Mouse (Mus musculus) limb, embryonic 14.5 days (tissue): Measurements from ENCODE around the gene Kcnip1. TPM values are rescaled to one million over a fixed set of nuclear protein-coding genes. Genes with fewer than 3 reads are reported as not detected.

Source experiments
- ATAC-seq: fragments of 200-750 bp; cut with Nextera tagmentation; 2 replicates; pipeline ENCODE4 v1.8.0; 2017; ENCODE audit warnings: low read depth, moderate number of reproducible peaks, moderate TSS enrichment; ENCODE audit not compliant: low FRiP score
- DNase-seq: peaks from one replicate; pipeline ENCODE4 v3.0.0-alpha.2; 2015; ENCODE audit warnings: low spot score
- H3K27ac ChIP-seq: fragments of 300-500 bp; sonication (generic); replicated peaks from 2 replicates; pipeline ENCODE4 v1.5.1; 2014; ENCODE audit warnings: low read depth, mild to moderate bottlenecking, low read length, moderate library complexity, mixed read lengths
- H3K27me3 ChIP-seq: fragments of 300-500 bp; sonication (generic); 2 replicates; pipeline ENCODE4 v1.6.1; 2014; ENCODE audit warnings: low read length, mixed read lengths; ENCODE audit not compliant: control insufficient read depth, insufficient read depth
- H3K36me3 ChIP-seq: fragments of 300-500 bp; sonication (generic); 2 replicates; pipeline ENCODE4 v1.6.1; 2014; ENCODE audit warnings: mild to moderate bottlenecking, low read length, moderate library complexity, mixed read lengths; ENCODE audit not compliant: control insufficient read depth, insufficient read depth
- H3K4me1 ChIP-seq: fragments of 300-500 bp; sonication (generic); 2 replicates; pipeline ENCODE4 v1.6.1; 2014; ENCODE audit warnings: antibody characterized with exemption, low read length, mixed read lengths; ENCODE audit not compliant: control insufficient read depth, insufficient read depth
- H3K4me2 ChIP-seq: fragments of 300-500 bp; sonication (generic); replicated peaks from 2 replicates; pipeline ENCODE4 v1.6.1; 2014; ENCODE audit warnings: low read depth, mild to moderate bottlenecking, low read length, moderate library complexity; ENCODE audit not compliant: severe bottlenecking
- H3K4me3 ChIP-seq: fragments of 300-500 bp; sonication (generic); replicated peaks from 2 replicates; pipeline ENCODE4 v1.5.1; 2014; ENCODE audit warnings: low read length
- H3K9ac ChIP-seq: fragments of 300-500 bp; sonication (generic); 2 replicates; pipeline ENCODE4 v1.6.1; 2014; ENCODE audit warnings: mild to moderate bottlenecking, low read depth, low read length, moderate library complexity; ENCODE audit not compliant: severe bottlenecking
- H3K9me3 ChIP-seq: fragments of 300-500 bp; sonication (generic); 2 replicates; pipeline ENCODE4 v1.6.1; 2016; ENCODE audit warnings: low read length; ENCODE audit not compliant: control insufficient read depth
- POLR2A ChIP-seq: fragments of 200-500 bp; IDR thresholded peaks from 2 replicates; pipeline ENCODE4 v1.8.0; 2012; ENCODE audit warnings: inconsistent platforms, mild to moderate bottlenecking, moderate library complexity, borderline replicate concordance; ENCODE audit not compliant: insufficient read depth, insufficient read length; ENCODE audit errors: extremely low read depth
- WGBS: fragments of 180-500 bp; shearing (Covaris S2); extraction: QIAGEN DNeasy Blood & Tissue Kit; methylation state at CpG from one replicate; pipeline ENCODE4 v1.1.7; 2014; 5-methylcytosine and 5-hydroxymethylcytosine counted together
- polyA plus RNA-seq, 2 experiments: library from polyadenylated mRNA; depleted of rRNA in 1 of 2; stranded (reverse) in 1 of 2; unstranded in 1 of 2; fragments of >200 nt; fragmentation: Nextera tagmentation in 1 of 2; extraction: Ambion mirVana in 1 of 2; gene quantifications; 2 replicates each; pipeline versions ENCODE4 v1.2.1 to v1.2.3; 2012 to 2014

The Kcnip1 gene
- polyA plus RNA-seq, 2 experiments, result 3.4 to 5.0 TPM

DNA sequence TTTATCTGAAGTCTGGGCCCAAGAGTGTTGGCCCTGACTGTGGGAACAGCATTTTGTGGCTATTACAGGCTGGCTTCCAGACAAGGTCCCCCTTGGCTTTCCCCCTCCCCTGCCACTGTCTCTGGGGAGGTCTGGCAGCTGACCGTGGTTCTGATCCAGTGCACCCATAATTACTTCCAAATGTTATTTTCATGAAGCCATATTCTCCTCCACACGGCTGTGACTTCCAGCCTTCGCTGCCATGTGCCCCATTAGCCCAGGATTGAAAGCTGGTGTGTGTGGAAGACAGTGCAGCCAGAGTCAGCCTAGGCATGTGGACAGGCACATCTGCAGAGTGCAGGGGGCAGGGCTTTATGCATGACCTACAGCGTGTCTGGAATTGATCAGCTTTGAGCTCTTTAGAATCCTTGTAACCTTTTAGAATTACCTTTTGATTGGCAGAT, 240.5 kb downstream of the Kcnip1 start:
- Histone ChIP-seq H3K9ac (no peak overlapping the region), H3K4me2 (no peak overlapping the region), H3K4me1 (no peaks in the 10 kb centered on the region), H3K9me3 (no peaks in the 10 kb centered on the region), H3K27ac (no peak overlapping the region), H3K36me3 (no peaks in the 10 kb centered on the region), H3K27me3 (no peaks in the 10 kb centered on the region), H3K4me3 (no peak overlapping the region)
- ATAC-seq (no peak), DNase-seq (no peak)
- WGBS, result 16% methylated on average over 4 of the region's 4 CpGs
- no peak for TF ChIP-seq POLR2A

DNA sequence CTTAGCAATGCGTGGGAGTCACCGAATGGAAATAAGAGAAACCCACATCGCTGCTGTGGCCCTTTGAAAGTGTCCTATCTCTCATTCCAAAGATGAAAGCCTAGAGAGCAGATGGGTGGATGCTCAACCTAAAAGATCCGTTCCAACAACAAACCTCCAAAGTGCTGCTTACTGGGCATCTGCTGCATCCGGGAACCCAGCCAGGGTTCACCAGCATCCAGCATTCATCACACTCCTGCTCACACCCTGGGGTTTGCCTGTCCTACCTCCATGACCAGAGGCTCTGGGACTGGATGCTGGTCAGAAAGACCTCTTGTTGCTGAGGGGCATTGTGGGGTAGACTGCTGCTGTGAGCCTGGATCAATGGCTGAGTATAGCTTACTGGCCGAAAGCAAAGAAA, 241.4 kb downstream of the Kcnip1 start:
- no peak overlapping the region for H3K27ac ChIP-seq
- no peaks in the 10 kb centered on the region for H3K27me3 ChIP-seq
- no peaks in the 10 kb centered on the region for H3K4me1 ChIP-seq
- DNase-seq, result no peak
- H3K36me3 ChIP-seq, result no peaks in the 10 kb centered on the region
- H3K9ac ChIP-seq, result no peak overlapping the region
- H3K4me2 ChIP-seq, result no peak overlapping the region
- 87% methylated on average over 6 of the region's 6 CpGs for WGBS
- H3K4me3 ChIP-seq, result no peak overlapping the region
- no peaks in the 10 kb centered on the region for H3K9me3 ChIP-seq
- no peak for ATAC-seq
- TF ChIP-seq POLR2A, result no peak

DNA sequence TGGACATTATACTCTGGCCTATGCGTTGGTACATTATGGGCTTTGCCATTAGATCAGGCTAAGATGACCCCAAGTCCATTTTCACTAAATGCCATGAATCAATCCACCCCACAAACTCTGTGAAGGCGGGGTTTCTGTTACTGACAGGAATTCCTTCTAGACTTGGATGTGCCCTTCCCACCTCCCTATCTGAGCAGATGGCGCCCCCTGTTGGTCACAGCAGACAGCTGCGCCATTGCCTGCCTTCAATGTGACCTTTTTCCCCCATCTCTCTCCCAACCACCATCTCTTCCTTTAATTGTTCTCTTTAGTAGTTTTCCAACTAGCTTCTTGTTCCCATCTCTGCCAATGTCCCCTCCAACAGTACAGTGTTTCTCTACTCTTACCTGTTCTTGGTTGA, 243.0 kb downstream of the Kcnip1 start:
- ATAC-seq, result no peak
- DNase-seq, result no peak
- WGBS, result 81% methylated on average over 4 of the region's 4 CpGs
- no peaks in the 10 kb centered on the region for H3K27me3 ChIP-seq
- H3K4me1 ChIP-seq, result no peaks in the 10 kb centered on the region
- no peak overlapping the region for H3K4me3 ChIP-seq
- TF ChIP-seq POLR2A, result no peak
- no peaks in the 10 kb centered on the region for H3K36me3 ChIP-seq
- H3K9me3 ChIP-seq, result no peaks in the 10 kb centered on the region
- H3K4me2 ChIP-seq, result no peak overlapping the region
- no peak overlapping the region for H3K9ac ChIP-seq
- H3K27ac ChIP-seq, result no peak overlapping the region

DNA sequence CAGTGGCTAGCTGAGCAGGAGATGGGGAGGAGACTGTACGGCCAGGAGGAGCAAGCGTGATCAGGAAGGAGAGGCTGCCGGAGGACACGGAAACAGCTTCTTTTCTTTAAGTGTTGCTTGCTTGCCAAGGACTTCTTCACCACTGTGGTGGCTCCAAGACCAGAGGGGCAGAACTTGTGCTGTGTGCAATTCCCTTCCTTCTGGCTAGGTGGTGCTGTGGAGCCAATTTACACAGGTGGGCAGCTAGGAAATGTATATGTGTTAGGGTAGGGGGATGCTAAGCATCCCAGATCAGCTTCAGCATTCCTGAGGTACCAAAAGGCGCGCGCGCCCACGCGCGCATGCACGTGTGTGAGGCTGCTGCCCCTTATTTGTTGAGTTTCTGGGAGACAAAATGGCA, 243.5 kb downstream of the Kcnip1 start:
- H3K36me3 ChIP-seq, result no peaks in the 10 kb centered on the region
- DNase-seq (no peak), ATAC-seq (no peak)
- no peaks in the 10 kb centered on the region for H3K27me3 ChIP-seq
- no peak for TF ChIP-seq POLR2A
- no peaks in the 10 kb centered on the region for H3K9me3 ChIP-seq
- H3K27ac ChIP-seq, result no peak overlapping the region
- no peak overlapping the region for H3K4me2 ChIP-seq
- 95% methylated on average over 12 of the region's 12 CpGs for WGBS
- H3K9ac ChIP-seq, result no peak overlapping the region
- H3K4me1 ChIP-seq, result no peaks in the 10 kb centered on the region
- no peak overlapping the region for H3K4me3 ChIP-seq

DNA sequence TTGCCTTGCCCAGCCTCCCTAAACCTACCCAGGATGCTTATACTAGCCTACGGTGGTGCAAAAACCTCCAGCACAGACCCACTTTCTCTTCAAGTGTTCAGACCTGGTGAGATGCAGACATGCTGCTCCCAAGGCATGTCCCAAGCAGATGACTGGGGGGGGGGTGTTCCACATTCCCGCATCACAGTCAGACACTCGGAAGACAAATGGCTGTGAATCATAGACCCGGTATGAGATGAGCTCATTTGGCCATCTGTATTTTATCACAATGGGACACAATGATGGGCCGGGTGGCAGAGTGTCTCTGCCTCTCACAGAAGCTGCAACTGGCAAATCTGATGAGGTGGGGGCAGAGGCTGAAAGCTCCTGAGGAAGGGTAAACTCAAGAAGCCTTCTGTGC, 244.2 kb downstream of the Kcnip1 start:
- no peak overlapping the region for H3K27ac ChIP-seq
- 84% methylated on average over 5 of the region's 5 CpGs for WGBS
- DNase-seq, result no peak
- no peaks in the 10 kb centered on the region for H3K4me1 ChIP-seq
- ATAC-seq, result no peak
- no peak overlapping the region for H3K9ac ChIP-seq
- no peaks in the 10 kb centered on the region for H3K27me3 ChIP-seq
- H3K4me3 ChIP-seq, result no peak overlapping the region
- H3K4me2 ChIP-seq, result no peak overlapping the region
- no peaks in the 10 kb centered on the region for H3K36me3 ChIP-seq
- TF ChIP-seq POLR2A, result no peak
- no peaks in the 10 kb centered on the region for H3K9me3 ChIP-seq

DNA sequence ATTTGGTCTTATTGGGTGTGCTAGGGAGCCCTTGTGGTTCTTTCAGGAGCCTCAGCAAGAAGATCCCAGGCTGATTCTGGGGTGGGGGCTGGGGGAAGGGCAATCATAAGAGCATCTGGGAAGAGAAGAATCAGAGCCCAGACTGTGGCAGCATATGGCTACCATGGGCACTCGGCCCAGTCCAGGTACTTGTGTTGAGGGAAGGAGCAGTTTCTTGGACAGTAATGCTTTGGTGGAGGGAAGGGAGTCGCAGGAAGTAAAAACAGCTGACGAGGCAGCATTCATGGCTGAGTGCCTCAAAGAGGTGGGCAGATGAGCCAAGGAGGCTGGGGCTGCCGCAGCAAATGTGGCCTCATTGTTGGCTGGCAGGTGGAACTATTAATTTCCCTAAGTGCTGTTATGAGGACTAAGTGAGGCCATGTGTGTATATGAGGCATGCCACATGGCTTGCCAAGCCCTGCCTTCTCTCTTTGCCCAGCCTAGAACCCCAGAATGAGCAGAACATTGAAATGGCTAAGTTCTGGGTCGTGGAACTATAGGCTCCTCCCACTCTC, 245.5 kb downstream of the Kcnip1 start:
- ATAC-seq, result no peak
- H3K4me2 ChIP-seq, result no peak overlapping the region
- H3K4me3 ChIP-seq, result no peak overlapping the region
- H3K9ac ChIP-seq, result no peak overlapping the region
- TF ChIP-seq POLR2A, result no peak
- no peaks in the 10 kb centered on the region for H3K36me3 ChIP-seq
- no peak for DNase-seq
- WGBS, result 64% methylated on average over 5 of the region's 5 CpGs
- no peaks in the 10 kb centered on the region for H3K4me1 ChIP-seq
- H3K9me3 ChIP-seq, result no peaks in the 10 kb centered on the region
- H3K27ac ChIP-seq, result no peak overlapping the region
- no peaks in the 10 kb centered on the region for H3K27me3 ChIP-seq
